Mouse (Mus musculus): Measurements from ENCODE around the gene Nlrp6. TPM values are rescaled to one million over a fixed set of nuclear protein-coding genes. Genes with fewer than 3 reads are reported as not detected.

The Nlrp6 gene
- total RNA-seq, 2 experiments from 2014 or later, result not detected

DNA sequence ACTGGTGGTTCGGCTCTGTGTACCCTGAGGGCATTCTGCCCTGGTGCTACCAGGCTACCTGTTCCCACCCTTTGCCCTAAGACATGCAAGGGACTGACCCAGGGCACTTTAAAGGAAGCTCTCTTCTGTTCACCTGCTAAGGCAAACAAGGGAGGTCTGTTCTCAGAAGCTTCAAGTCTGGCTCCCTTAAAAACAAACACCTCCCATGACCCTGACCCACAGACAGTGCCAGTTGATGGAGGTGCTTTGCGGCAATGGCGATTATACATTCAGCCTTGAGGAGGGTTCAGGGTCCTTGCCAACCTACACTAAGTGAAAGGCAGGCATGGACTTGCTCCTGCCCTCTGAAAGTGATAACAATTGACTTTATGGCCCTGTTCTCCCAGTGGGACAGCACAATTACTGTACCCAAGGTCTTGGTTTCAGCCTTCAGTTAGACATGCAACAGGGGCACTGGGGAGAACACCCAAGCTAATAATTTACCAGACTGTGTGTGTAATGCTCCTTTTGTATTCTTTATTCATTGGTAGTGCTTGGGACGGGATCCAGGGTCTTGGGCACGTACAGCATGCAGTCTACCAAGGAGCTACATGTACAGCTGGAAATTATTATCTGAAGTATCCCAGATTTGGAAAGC lies 7.7 kb upstream of the Nlrp6 start:
- DNase-seq, result no peak

DNA sequence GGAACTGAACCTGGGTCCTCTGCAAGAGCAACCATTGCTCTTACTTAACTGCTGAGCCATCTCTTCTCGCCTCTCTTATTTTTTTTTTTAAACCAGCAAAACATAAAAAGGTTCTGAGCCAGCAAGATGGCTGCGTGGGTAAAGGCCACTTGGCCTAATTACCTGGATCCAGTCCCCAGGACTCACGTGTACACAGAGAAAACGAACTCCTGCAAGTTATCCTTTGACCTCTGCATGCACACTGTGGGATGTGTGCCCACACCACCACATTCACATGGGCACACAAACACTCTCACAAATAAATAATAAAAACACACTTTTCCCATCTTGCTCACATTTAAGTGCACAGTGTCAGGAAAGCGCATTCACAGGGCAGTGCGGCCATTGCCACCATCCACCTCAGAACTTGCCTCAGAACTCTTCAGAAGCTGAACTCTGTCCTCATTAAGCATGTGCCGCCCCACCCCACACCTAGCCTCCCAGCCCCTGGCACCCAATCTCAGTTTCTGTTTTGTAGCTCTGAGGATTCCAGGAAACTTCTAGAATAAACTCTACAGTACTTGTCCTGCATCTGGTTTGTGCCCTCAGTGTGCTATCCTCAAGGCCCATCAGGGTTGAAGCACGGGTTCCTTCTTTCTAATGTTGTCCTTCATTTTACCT lies 6.5 kb upstream of the Nlrp6 start:
- no peak for DNase-seq

DNA sequence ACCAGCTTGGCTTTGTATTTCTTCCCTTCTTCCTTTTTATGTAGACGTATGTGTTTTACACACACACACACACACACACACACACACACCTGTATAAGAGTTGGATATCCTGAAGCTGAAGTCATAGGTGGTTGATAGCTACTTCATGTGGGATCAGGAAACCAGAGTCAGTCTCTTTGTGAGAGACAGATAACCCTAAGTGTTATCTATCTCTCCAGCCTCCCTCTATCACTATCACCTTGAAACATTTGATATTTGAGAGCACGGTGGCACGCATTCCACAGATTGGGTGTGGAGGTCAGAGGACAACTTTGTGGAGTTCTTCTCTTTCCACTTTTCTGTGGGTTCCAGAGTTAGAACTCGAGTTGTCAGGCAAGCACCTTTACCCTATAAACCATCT lies 791 bp upstream of the Nlrp6 start:
- DNase-seq, result no peak

DNA sequence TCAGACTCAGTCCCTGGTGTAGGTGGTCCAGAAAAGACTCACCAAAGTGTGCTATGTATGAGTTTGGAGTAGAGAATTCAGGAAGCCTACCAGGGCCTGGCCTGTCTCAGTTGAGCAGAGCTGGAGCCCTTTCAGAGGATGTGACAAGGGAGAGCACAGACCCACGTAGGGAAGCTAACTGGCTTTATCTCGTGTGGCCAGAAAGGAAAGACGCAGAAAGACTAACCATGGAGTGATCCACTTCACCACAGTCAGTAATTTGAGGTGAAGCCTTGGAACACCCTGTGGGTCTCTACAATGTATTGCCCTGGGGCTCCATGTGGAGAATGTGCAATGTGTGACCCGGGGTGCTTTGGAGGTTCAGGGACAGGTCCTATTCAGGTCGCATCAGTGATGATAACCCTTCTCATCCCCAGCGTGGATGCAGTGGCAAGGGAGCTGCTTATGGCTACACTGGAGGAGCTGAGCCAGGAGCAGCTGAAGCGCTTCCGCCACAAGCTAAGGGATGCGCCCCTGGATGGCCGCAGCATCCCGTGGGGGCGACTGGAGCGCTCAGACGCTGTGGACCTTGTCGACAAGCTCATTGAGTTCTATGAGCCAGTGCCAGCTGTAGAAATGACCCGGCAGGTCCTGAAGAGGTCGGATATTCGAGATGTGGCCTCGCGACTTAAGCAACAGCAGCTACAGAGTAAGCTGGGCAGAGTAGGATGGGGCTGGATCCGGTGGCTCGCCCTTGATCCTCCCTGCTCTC lies 698 bp downstream of the Nlrp6 start:
- DNase-seq, result no peak

DNA sequence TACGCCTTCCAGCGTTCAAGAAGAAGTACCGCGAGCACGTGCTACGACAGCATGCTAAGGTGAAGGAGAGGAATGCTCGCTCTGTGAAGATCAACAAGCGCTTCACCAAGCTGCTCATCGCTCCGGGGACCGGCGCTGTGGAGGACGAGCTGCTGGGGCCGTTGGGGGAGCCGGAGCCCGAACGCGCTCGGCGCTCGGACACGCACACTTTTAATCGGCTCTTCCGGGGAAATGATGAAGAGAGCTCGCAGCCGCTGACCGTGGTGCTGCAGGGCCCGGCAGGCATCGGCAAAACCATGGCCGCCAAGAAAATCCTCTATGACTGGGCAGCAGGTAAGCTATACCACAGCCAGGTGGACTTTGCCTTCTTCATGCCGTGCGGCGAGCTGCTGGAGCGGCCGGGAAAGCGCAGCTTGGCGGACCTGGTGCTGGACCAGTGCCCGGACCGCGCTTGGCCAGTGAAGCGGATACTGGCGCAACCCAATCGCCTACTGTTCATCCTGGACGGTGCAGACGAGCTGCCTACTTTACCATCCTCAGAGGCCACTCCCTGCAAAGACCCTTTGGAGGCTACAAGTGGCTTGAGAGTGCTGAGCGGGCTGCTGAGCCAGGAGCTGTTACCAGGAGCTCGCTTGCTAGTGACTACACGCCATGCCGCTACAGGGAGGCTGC lies 1.8 kb downstream of the Nlrp6 start:
- DNase-seq, result peak in 1 of 2 experiments; percentile 68

DNA sequence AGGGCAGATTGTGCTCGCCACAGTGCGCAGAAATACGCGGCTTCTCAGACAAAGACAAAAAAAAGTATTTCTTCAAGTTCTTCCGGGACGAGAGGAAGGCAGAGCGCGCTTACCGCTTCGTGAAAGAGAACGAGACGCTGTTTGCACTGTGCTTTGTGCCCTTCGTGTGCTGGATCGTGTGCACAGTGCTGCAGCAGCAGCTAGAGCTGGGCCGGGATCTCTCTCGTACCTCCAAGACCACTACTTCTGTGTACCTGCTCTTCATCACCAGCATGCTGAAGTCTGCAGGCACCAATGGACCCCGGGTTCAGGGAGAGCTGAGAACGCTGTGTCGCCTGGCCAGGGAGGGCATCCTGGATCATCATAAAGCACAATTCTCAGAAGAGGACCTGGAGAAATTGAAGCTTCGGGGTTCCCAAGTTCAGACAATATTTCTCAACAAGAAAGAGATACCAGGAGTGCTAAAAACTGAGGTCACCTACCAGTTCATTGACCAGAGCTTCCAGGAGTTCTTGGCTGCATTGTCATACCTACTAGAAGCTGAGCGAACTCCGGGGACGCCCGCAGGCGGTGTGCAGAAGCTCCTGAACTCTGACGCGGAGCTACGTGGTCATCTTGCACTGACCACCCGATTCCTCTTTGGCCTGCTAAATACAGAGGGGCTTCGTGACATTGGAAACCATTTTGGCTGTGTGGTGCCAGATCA lies 2.5 kb downstream of the Nlrp6 start:
- no peak for DNase-seq

DNA sequence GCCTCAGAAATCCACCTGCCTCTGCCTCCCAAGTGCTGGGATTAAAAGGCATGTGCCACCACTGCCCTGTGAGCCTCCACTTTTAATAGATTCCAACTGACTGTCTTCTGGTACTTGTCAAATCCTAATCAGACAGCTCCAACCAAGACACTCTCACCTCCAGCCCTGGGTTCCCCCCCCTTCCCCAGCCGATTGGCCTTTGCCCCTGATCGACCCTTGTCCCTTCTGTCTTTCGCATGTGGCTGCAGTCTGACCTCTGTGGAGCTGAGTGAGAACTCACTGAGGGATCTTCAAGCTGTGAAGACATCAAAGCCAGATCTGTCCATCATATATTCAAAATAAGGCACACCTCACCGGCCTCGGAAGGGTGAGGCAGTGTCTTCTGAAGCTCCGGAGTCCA lies 6.5 kb downstream of the Nlrp6 start:
- no peak for DNase-seq

DNA sequence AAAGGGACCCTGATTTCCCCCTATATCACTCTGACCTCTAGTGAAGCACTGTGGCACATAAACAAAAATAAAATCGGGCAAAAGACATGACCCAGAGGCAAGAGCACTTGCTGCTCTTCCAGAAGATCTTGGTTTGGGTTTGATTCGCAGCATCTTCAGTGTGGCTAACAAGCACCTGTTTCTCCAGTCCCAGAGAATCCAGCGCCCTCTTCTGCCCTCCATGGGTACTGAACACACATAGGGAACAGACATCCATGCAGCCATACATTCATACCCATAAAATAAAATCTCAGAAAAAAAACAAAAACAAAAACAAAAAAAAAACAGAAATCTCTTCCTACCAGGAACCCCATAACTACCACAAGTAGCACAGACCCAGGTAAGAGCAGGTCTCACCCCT lies 17.7 kb downstream of the Nlrp6 start:
- no peak for DNase-seq

DNA sequence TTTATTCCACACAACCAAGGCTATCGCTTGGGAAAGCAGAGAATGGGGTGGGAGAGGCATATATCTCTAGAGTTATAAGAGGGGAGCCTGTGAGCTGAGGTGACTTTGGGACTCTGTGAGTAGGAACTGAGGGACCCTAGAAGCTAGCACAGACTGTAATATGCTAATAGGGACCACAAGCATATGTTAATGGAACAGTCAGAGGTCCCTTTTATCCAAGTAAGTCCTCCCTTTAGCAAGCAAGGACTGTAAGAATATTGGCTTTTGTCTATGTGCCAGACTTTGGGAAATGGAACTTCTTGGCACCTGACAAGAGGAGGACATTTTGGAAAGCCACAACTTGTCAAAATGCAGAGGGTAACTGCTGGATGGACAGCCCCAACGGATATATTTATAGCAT lies 18.2 kb downstream of the Nlrp6 start:
- no peak for DNase-seq

DNA sequence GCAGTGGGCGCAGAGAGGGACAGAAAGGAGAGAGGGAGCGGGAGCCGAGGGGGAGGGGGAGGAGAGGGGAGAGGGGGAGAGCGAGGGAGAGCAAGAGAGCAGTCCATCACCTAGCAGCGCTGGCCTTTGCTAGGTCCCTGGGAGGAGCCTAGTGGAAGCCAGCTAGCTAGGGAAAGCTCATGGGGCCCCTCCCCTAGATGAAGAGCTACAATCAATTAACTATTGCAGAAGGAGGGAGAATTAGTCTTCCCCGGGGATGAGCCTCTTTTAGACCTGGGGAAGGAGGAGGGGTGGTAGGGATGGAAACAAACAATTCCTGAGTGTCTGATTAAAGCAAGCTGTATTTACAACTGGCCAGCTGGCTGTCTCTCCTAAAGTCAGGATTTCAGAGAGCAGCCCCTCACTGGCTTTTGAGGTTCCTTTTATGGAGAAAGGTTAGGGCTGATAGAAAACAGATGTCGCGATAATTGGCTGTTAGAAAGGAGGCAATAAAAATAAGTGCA lies 19.0 kb downstream of the Nlrp6 start:
- peak; percentile 35 to 45 for DNase-seq

DNA sequence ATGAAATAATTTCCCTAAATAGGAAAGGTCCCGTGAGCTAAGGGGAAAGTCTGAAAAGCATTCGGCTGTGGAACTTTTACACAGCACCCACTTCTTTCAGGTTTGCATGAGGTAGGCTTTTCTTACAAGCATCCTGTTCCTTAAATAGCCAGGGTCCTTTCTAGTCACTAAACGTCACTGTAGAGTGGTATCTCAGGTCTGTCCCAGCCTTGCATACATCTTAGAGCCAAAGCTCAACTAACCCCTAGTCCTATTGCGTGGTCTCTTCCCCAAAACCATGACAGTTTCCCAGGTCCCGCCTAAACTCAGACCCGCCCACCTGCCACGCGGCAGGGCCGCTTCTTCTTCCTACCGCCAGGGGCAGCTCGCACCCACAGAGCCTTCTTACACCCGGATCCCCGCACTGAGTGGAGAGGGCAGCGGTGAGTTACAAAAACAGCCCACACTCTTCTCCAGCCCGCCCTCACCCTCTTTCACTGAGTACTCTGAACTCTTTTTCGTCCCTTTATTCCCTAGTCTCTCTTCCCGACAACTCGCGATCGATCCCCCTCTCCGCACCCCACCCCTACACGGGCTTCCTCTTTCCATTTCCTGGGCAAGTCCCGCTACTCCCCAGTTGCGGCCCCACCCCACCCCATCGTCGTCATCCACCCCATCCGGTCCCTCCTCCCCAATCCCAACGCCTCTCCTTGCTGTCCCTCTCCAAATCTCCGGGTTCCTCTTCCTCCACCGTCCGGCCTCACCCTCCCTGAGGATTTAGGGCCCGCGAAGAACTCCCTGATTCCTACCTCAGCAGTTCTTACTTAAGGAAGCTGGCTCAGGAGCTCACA lies 20.7 kb downstream of the Nlrp6 start, which contains the start of gene Pgghg:
Pgghg (plus strand) TSS at position 170 of the 830 bp plus-strand sequence.
- DNase-seq, result peak; percentile 92 to 96

DNA sequence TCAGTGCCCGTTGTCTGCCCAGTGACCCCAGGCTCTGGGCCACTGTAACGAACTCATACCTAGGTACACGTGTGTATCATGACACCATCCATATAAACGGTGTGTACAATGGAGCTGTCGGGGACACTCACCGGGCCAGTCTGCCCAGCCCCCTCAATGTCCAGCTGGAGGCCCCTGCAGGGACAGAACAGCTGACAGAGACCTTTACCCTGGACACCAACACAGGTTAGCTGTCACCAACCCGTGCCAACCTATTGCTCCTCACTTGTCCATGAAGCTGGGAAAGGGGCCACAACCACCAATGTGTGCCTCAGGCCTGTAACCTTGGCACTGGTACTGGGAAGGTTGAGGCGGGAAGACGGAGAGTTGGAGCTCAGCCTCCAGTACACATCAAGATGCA lies 21.6 kb downstream of the Nlrp6 start:
- DNase-seq, result no peak

DNA sequence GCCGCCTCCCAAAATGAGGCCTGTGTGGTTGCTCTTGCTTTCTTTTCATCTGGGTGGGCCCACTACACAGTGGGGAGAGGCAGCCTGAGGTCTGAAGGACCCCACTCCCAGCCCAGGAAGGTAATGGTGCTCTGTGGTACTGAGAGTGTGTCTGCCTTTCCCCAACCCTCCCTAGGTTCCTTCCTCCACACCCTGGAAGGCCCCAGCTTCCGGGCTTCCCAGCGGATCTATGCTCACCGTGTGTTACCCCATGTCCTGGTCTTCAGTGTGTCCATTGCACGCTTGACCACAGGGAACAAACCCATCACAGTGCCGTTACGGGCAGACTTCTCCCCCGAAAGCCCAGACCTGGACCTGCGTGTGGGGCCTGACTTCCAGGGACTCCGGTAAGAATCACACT lies 22.1 kb downstream of the Nlrp6 start:
- DNase-seq, result peak in 1 of 2 experiments; percentile 25

DNA sequence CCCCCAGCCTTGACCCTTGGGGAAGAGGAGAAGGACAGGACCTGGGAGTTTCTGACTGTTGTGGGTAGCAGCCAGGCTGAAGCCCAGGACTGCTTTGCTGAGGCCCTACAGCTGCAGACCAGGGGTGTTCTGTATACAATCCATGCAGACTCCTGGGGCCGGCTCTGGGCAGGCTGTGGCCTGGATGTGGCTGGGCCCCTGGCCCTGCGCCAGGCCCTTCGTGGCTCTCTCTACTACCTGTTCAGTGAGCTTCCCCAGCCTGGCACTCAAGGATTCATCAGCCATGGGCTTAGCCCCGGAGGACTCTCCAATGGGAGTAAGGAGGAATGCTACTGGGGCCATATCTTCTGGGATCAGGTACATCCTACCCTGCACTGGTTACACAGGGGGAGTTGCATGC lies 22.7 kb downstream of the Nlrp6 start:
- peak in 1 of 2 experiments; percentile 13 for DNase-seq

DNA sequence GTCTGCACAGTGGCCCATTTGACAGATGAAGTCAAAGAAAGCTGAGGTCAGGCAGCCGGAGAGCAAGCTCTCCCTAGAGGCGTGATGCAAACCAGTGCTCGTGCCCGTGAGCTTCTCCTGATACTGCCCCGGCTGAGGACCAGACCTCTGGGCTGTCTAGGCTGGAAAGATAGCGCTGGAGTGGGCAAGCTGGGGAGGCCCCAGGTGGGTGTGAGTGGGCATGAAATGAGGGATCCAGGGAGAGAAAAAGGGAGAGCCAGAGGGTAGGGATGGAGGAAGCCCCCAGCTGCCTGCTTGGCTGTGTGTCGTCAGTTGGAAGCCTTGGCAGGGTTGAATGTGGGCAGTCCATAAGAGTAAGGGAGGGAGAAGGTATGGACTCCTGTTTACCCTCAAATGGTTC lies 23.5 kb downstream of the Nlrp6 start:
- DNase-seq, result no peak

DNA sequence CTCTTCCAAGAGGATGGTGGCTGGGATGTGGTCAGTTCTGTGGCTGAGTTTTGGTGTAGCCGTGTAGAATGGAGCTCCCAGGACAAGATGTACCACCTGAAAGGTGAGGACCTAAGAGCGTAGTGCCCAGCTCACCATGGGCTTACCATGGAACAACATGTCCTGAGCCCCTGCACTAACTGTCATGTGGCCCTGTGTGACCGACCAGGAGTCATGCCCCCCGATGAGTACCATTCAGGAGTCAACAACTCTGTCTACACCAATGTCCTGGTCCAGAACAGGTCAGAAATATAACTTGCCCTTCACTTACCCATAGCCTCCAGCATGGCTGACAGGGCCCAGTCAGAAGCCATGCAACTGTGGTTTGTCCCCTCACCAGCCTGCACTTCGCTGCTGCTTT lies 24.5 kb downstream of the Nlrp6 start:
- DNase-seq, result no peak

DNA sequence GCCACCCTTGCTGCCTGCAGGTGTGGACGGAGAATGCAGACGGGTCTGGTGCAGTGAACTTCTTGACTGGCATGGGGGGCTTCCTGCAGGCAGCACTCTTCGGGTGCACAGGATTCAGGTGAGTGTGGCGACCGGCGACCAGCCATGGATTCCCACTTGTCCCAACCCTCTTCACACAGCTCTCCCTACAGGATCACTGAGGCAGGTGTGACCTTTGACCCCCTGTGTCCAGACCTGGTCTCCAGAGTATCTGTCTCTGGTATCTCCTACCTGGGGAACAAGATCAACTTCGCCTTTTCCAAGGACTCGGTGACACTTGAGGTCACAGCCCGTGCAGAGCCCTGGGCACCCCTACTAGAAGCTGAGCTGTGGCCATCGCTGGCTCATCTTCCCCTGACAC lies 25.6 kb downstream of the Nlrp6 start:
- no peak for DNase-seq

DNA sequence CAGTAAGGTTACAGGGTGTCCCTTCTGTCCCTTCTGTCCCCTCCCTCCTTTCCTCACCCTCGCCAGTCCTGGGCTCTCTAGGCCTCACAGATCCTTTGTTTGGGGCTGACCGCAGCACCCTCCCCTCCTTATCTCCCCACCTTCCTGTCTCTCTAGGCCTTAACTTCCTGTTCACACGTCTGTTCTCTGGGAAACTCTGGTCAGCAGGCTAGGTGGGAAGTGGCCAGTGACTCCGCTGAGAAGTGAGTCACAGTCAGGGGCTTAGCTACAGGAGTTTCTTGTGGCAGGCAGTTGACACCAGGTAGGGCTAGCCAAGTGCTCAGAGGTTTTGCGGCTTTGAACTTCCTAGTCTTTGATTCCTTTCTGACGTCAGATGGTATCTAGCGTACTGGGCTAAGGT lies 26.3 kb downstream of the Nlrp6 start:
- DNase-seq, result peak in 1 of 2 experiments; percentile 75

DNA sequence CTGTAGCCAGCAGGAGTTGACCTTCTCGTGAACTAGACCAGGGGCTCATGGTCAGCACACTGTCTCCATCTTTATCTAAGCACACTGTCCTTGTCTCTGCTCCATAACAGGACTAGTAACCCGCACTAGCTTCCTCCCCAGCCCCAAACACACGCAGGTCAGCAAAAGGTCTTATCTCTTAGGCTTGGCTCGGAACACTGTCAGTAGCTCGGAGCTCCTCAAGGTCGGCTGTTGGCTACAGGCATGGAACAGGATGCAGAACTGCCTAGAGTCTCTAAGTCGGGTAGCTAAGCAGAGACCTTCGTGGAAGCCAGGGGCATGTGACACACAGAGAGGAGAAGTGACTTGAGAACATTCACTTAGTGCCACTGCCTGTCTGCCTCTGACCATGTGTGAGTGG lies 27.5 kb downstream of the Nlrp6 start:
- DNase-seq, result no peak

DNA sequence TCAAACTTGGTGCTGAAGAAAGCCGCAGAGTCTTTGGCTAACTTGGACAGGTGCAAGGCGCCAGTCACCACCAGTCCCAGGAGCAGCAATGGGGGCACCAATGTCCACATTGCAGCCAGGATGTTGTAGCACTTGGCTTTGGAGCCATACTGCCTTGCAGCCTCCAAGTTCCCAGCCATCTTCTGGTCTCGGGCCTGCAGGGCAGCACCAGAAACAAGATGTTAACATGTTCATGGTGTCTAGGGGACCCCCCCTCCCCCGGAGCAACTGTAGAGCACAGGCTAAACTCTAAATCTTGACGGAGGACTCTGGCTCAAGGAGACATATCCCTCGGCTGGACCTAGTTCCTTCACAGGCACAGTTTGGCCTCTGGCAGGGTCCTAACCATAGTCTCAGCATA lies 28.6 kb downstream of the Nlrp6 start:
- no peak for DNase-seq
